Mouse (Mus musculus): ENCODE data around the gene Duox1. TPM values are rescaled to one million over a fixed set of nuclear protein-coding genes. Genes with fewer than 3 reads are reported as not detected.
"Not testable (repeated sequence)": the region's sequence is repeated elsewhere in the genome, so short reads cannot be mapped to it uniquely, and the experiment has no call there.

The Duox1 gene
- polyA plus RNA-seq, 1 experiment from 2014 or later, result 0.06 TPM

- ATAC-seq (no peak), DNase-seq (ENCODE audit: low spot score) (peak; percentile 74)
- 10% methylated on average over 11 of the region's 11 CpGs for WGBS
Observed at GRCm38 (mm10) chr2:122380768-122381311, 65.4 kb downstream of the Duox1 start.

GRCm38 (mm10) chr2:122381329-122382103 is 66.0 kb downstream of the Duox1 start:
- 83% methylated on average over 16 of the region's 16 CpGs for WGBS
- ATAC-seq, result no peak

More at GRCm38 (mm10) chr2:122380768-122381311, 65.4 kb downstream of the Duox1 start:
- no peaks in the 10 kb centered on the region for H3K4me1 ChIP-seq (ENCODE audit: control insufficient read depth, insufficient read depth, low read length)
- no peaks in the 10 kb centered on the region for H3K36me3 ChIP-seq (ENCODE audit: control insufficient read depth, insufficient read depth, low read length)
- H3K4me3 ChIP-seq (ENCODE audit: low read depth, low read length), result no peak overlapping the region
- H3K9ac ChIP-seq (ENCODE audit: low read length), result no peak overlapping the region
- no peaks in the 10 kb centered on the region for H3K9me3 ChIP-seq (replicated peaks; ENCODE audit: control insufficient read depth, low read length)
- H3K27ac ChIP-seq (ENCODE audit: low read depth, low read length), result no peak overlapping the region
- H3K27me3 ChIP-seq (replicated peaks; ENCODE audit: control insufficient read depth, insufficient read depth, low read length), result no peaks in the 10 kb centered on the region
- H3K4me2 ChIP-seq (ENCODE audit: low read length), result peak overlapping the region; percentile 36

GRCm38 (mm10) chr2:122382121-122382520 is 66.6 kb downstream of the Duox1 start:
- no peak overlapping the region for H3K9ac ChIP-seq (ENCODE audit: low read length)
- no peaks in the 10 kb centered on the region for H3K9me3 ChIP-seq (replicated peaks; ENCODE audit: control insufficient read depth, low read length)
- no peak overlapping the region for H3K4me2 ChIP-seq (ENCODE audit: low read length)
- H3K4me1 ChIP-seq (ENCODE audit: control insufficient read depth, insufficient read depth, low read length), result no peaks in the 10 kb centered on the region
- WGBS, result 84% methylated on average over 6 of the region's 6 CpGs
- H3K36me3 ChIP-seq (ENCODE audit: control insufficient read depth, insufficient read depth, low read length), result no peaks in the 10 kb centered on the region
- ATAC-seq (no peak), DNase-seq (ENCODE audit: low spot score) (no peak)
- H3K4me3 ChIP-seq (ENCODE audit: low read depth, low read length), result no peak overlapping the region
- no peaks in the 10 kb centered on the region for H3K27me3 ChIP-seq (replicated peaks; ENCODE audit: control insufficient read depth, insufficient read depth, low read length)
- H3K27ac ChIP-seq (ENCODE audit: low read depth, low read length), result no peak overlapping the region

More at GRCm38 (mm10) chr2:122381329-122382103, 66.0 kb downstream of the Duox1 start:
- Histone ChIP-seq H3K9ac (ENCODE audit: low read length) (no peak overlapping the region), H3K36me3 (ENCODE audit: control insufficient read depth, insufficient read depth, low read length) (no peaks in the 10 kb centered on the region), H3K4me1 (ENCODE audit: control insufficient read depth, insufficient read depth, low read length) (no peaks in the 10 kb centered on the region), H3K27ac (ENCODE audit: low read depth, low read length) (no peak overlapping the region), H3K9me3 (replicated peaks; ENCODE audit: control insufficient read depth, low read length) (no peaks in the 10 kb centered on the region), H3K4me3 (ENCODE audit: low read depth, low read length) (no peak overlapping the region), H3K4me2 (ENCODE audit: low read length) (no peak overlapping the region), H3K27me3 (replicated peaks; ENCODE audit: control insufficient read depth, insufficient read depth, low read length) (no peaks in the 10 kb centered on the region)
- no peak for DNase-seq (ENCODE audit: low spot score)

DNA sequence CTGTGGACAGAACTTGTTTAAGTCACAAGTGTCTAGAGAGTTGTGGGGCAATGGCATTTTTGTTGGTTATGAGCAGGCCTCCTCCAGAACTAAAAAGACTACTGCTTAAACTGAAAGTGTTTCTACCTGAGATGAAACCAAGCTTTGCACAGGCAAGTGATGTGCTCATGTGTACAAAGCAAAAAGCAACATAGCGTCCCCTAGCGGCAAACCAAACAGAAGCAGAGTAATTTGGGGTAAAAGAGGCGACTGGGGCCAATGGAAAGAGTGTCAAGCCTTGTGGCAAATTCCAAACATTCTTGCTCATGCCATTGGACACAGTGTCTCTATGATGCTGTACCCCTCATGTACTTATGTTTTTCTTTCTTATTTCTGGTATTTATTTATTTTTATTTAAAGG is 69.6 kb downstream of the Duox1 start:
- Histone ChIP-seq H3K4me2 (ENCODE audit: low read length) (no peak overlapping the region), H3K27ac (ENCODE audit: low read depth, low read length) (no peak overlapping the region), H3K9me3 (replicated peaks; ENCODE audit: control insufficient read depth, low read length) (no peaks in the 10 kb centered on the region), H3K27me3 (replicated peaks; ENCODE audit: control insufficient read depth, insufficient read depth, low read length) (no peaks in the 10 kb centered on the region), H3K9ac (ENCODE audit: low read length) (no peak overlapping the region), H3K4me3 (ENCODE audit: low read depth, low read length) (no peak overlapping the region), H3K4me1 (ENCODE audit: control insufficient read depth, insufficient read depth, low read length) (no peaks in the 10 kb centered on the region), H3K36me3 (ENCODE audit: control insufficient read depth, insufficient read depth, low read length) (no peaks in the 10 kb centered on the region)
- 44% methylated on average over 3 of the region's 3 CpGs for WGBS
- DNase-seq (ENCODE audit: low spot score) (no peak), ATAC-seq (no peak)

DNA sequence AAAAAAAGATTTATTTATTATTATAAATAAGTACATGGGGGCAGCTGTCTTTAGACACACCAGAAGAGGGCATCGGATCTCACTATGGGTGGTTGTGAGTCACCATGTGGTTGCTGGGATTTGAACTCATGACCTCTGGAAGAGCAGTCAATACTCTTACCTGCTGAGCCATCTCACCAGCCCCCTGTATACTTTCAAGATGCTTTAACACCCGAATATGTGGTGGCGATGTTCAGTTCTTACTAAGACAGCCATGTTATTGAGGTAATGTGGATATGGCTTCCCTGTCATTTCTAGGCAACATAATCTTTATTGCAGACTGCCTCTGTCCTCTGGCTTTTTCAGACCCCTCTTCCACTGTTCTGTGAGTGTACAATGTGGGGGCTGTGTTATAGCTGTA is 71.7 kb downstream of the Duox1 start:
- not testable (repeated sequence) for H3K4me3 ChIP-seq (ENCODE audit: low read depth, low read length); H3K9me3 ChIP-seq (replicated peaks; ENCODE audit: control insufficient read depth, low read length); DNase-seq (ENCODE audit: low spot score); H3K4me1 ChIP-seq (ENCODE audit: control insufficient read depth, insufficient read depth, low read length); H3K4me2 ChIP-seq (ENCODE audit: low read length); H3K9ac ChIP-seq (ENCODE audit: low read length); H3K27ac ChIP-seq (ENCODE audit: low read depth, low read length); ATAC-seq; H3K36me3 ChIP-seq (ENCODE audit: control insufficient read depth, insufficient read depth, low read length); H3K27me3 ChIP-seq (replicated peaks; ENCODE audit: control insufficient read depth, insufficient read depth, low read length)
- 96% methylated on average over 3 of the region's 3 CpGs for WGBS

- ATAC-seq (no peak), DNase-seq (ENCODE audit: low spot score) (no peak)
- no peak overlapping the region for H3K4me3 ChIP-seq (ENCODE audit: low read depth, low read length)
- no peak overlapping the region for H3K9ac ChIP-seq (ENCODE audit: low read length)
- H3K4me1 ChIP-seq (ENCODE audit: control insufficient read depth, insufficient read depth, low read length), result no peaks in the 10 kb centered on the region
- H3K27ac ChIP-seq (ENCODE audit: low read depth, low read length), result no peak overlapping the region
- H3K36me3 ChIP-seq (ENCODE audit: control insufficient read depth, insufficient read depth, low read length), result no peaks in the 10 kb centered on the region
- 87% methylated on average over 1 of the region's 1 CpGs for whole genome bisulfite sequencing
- no peaks in the 10 kb centered on the region for H3K27me3 ChIP-seq (replicated peaks; ENCODE audit: control insufficient read depth, insufficient read depth, low read length)
- H3K9me3 ChIP-seq (replicated peaks; ENCODE audit: control insufficient read depth, low read length), result no peaks in the 10 kb centered on the region
- H3K4me2 ChIP-seq (ENCODE audit: low read length), result no peak overlapping the region
Observed at GRCm38 (mm10) chr2:122396150-122396549, 80.7 kb downstream of the Duox1 start.

Other genes with a start within 250 kb of the Duox1 start
- gene Spg11, start 197.3 kb upstream of the Duox1 start, polyA plus RNA-seq (2014; fragmentation: Nextera tagmentation; extraction: Ambion mirVana), result 8.2 and 9.6 TPM in 2 replicates
- 89.8 and 92.2 TPM in 2 replicates for gene B2m, start 168.0 kb upstream of the Duox1 start, polyA plus RNA-seq (2014; fragmentation: Nextera tagmentation; extraction: Ambion mirVana)
- not detected in 2 replicates for gene Trim69, start 155.0 kb upstream of the Duox1 start, polyA plus RNA-seq (2014; fragmentation: Nextera tagmentation; extraction: Ambion mirVana)
- gene Patl2, start 129.5 kb upstream of the Duox1 start, polyA plus RNA-seq (2014; fragmentation: Nextera tagmentation; extraction: Ambion mirVana), result not detected in 2 replicates
- not detected in 2 replicates for gene Terb2, start 129.4 kb upstream of the Duox1 start, polyA plus RNA-seq (2014; fragmentation: Nextera tagmentation; extraction: Ambion mirVana)
- 19.7 and 20.1 TPM in 2 replicates for gene Sord, start 80.9 kb upstream of the Duox1 start, polyA plus RNA-seq (2014; fragmentation: Nextera tagmentation; extraction: Ambion mirVana)
- not detected in 2 replicates for gene Duox2, start 17.2 kb upstream of the Duox1 start, polyA plus RNA-seq (2014; fragmentation: Nextera tagmentation; extraction: Ambion mirVana)
- gene Duoxa2, start 16.8 kb upstream of the Duox1 start, polyA plus RNA-seq (2014; fragmentation: Nextera tagmentation; extraction: Ambion mirVana), result not detected in 2 replicates
- not detected in 2 replicates for gene Duoxa1, start 1.9 kb upstream of the Duox1 start, polyA plus RNA-seq (2014; fragmentation: Nextera tagmentation; extraction: Ambion mirVana)
- gene Shf, start 53.5 kb downstream of the Duox1 start, polyA plus RNA-seq (2014; fragmentation: Nextera tagmentation; extraction: Ambion mirVana), result 9.7 and 12.4 TPM in 2 replicates
- gene Slc28a2, start 110.8 kb downstream of the Duox1 start, polyA plus RNA-seq (2014; fragmentation: Nextera tagmentation; extraction: Ambion mirVana), result not detected in 2 replicates
- gene Gm14085, start 169.3 kb downstream of the Duox1 start, polyA plus RNA-seq (2014; fragmentation: Nextera tagmentation; extraction: Ambion mirVana), result not detected in 2 replicates